Mouse (Mus musculus) c-Kit-negative CD71-positive TER-119-positive erythroid progenitor cells, embryonic 14.5 days (primary cell): ENCODE measurements at regions not wholly inside any gene's neighbourhood (a gene's known extent, or its start where the extent isn't known, plus 50 kb on each side); places are given as distances from the start of the nearest gene placed in this dataset.

ENCODE experiments used
- DNase-seq: peaks from one replicate; pipeline ENCODE4 v3.0.0-alpha.2; 2013; ENCODE audit warnings: low read depth, low spot score

- no peak for DNase-seq
These were observed 82.1 kb downstream of the Cstad start for GRCm38 (mm10) chr2:30676833-30677459.

GRCm38 (mm10) chr2:30676450-30676832 is 81.6 kb downstream of the Cstad start:
- no peak for DNase-seq

DNA sequence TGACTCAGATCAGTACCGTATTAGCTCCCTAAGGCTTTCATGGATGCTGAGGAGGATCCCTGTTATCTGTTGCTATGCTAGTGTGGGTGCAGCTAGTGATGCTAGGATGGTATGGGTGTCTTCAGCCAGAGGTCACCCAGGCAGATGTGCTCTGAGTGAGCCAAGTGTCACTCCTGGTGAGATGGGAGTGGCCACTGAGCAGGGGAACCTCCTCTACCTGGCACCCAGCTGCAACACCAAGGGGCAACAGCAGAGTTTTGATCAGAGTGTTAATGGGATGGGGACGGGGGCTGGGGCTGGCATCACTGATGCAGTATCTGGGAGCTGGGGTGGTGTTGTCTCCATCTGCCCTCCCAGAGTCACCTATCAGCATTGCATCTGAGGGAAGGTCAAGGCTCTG is 81.0 kb downstream of the Cstad start:
- DNase-seq, result no peak

DNA sequence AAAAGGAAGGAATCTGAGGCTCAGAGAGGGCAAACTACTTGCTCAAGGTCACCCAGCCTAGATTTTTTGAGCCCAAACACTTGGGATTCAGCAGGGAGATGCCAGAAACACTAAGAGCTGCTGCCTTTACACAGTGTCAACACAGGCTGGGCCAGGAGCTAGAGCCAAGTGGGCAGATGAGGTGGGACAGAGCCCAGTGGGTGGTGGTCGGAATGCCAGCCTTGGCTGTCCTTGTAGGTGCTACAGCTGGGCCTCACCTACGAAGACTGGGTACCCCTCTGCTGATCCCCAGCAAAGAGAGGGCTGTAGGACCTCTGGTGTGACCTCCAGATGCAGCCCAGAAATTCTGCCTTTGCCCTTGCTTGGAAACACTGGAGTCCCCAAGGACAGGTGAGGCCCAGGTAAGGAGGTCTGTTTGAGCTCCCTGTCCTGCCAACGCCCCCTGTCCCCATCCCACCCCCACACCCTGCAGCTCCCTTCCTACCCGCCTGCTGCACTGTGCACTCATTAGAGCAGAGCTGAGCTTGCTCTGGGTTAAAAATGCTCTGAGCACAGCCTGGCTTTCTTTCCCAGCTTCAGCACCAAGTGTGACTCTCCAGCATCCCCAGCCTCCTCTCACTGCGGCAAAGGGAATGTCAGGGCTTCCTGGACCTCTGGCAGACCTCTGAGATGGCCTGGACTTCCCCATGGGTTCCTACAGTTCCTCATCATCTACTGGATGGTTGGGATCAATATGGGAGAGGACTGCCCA is 76.2 kb downstream of the Cstad start:
- no peak for DNase-seq

DNA sequence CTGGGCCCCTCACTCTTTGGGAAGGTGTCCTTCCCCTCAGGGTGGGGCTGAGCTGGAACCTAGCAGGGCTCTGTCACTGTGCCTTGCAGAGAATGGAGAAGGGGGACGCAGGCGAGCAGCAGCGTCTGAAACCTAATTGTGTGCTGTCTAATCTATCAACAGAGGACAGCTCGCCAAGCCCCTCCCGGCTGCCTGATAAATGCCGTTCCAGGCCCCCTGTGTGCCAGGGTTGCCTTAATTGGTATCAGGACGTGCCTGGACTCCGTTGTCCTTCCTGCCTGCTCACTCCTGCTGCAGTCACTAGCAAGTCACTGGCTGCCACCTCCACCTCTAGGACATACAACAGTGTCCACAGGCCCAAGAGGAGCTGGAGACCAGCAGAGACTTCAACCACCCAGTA is 72.6 kb downstream of the Cstad start:
- no peak for DNase-seq

- no peak for DNase-seq
These were observed 66.3 kb downstream of the Cstad start for GRCm38 (mm10) chr2:30661147-30661546.

GRCm38 (mm10) chr2:30660613-30660991 is 65.8 kb downstream of the Cstad start:
- no peak for DNase-seq

- DNase-seq, result no peak
These were observed 65.2 kb downstream of the Cstad start for GRCm38 (mm10) chr2:30659836-30660612.

DNA sequence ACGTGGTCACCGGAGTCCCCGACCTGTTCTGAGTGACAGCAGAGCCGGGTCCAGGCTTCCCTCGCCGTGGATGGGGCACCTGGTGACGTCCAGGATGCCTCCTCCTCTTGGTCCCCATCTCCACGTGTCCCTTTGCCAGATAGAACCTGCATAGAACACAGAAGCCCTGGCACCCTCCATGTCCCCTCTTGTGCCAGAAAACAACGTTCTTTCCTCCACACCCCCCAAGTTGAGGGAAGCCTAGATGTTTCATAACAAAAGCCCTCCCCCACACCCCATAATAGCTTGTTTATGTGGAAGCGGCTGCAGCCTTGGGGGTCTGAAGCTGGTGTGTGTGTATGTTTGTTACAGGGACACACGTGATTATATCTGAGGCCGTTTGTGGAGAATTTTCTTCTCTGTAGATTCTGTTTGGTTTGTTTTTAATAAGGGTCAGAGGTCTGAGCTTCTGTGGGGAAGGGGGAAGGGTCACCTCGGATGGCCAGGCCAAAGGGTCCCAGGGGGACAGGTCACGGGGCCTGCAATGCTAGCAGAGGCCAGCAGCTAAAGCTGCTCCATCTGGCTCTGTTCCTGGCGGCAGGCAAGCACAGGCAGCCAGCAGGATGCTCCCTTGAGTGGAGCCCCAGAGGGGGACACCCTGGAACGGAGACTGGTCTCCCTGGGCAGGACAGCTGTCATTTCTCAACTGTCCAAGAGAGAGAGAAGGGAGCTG is 64.2 kb downstream of the Cstad start:
- no peak for DNase-seq
